Mouse (Mus musculus): ENCODE data around the gene Cdc42ep5. TPM values are rescaled to one million over a fixed set of nuclear protein-coding genes. Genes with fewer than 3 reads are reported as not detected.
"Not testable (repeated sequence)": the region's sequence is repeated elsewhere in the genome, so short reads cannot be mapped to it uniquely, and the experiment has no call there.

Gene Cdc42ep5
- polyA plus RNA-seq, 1 experiment from 2014 or later = 43.9 TPM

DNA sequence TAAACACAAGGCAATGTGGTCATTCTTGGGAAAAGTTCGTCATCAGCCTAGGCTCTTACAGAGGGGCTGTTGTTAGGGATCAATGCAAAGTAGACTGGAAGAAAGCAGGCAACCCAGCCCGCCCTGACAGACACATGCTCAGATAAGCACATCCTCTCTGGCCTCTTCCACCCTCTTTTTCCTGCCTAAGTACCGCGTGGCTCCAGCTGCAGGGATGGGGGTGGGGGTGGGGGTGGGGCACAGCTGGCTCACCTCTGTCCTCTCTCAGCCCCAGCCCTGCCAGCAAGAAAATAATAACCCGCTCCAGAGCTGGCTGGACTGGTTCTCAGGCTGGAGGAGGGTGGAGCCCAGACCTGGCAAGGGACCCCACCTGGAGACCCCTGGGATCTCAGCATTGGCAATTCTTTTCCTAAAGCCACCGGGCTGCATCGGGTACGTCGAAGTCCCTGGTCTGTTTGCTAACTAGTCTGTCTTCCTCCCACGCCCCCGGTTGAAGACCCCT lies 1.0 kb downstream of the Cdc42ep5 start:
- no peaks in the 10 kb centered on the region for H3K36me3 ChIP-seq (replicated peaks; ENCODE audit: control insufficient read depth, insufficient read depth, low read depth, low read length)
- DNase-seq (ENCODE audit: low spot score) = peak; percentile 60
- H3K4me3 ChIP-seq (ENCODE audit: low read depth, low read length) = peak overlapping the region; percentile 41
- H3K4me1 ChIP-seq (ENCODE audit: control insufficient read depth, insufficient read depth, low read length) = no peaks in the 10 kb centered on the region
- H3K27me3 ChIP-seq (ENCODE audit: control insufficient read depth, insufficient read depth, low read length) = no peaks in the 10 kb centered on the region
- H3K9ac ChIP-seq (replicated peaks; ENCODE audit: low read length) = peak overlapping the region; percentile 26
- WGBS = under 1% methylated on average over 11 of the region's 11 CpGs
- H3K9me3 ChIP-seq (replicated peaks; ENCODE audit: control insufficient read depth, low read length) = no peaks in the 10 kb centered on the region
- H3K27ac ChIP-seq (replicated peaks; ENCODE audit: low read depth, low read length) = peak overlapping the region; percentile 28; the same call in 1 of the 2 replicates
- ATAC-seq (replicated peaks; ENCODE audit: insufficient number of reproducible peaks, low FRiP score, low TSS enrichment, low read depth) = peak; percentile 65
- H3K4me2 ChIP-seq (ENCODE audit: low read depth, low read length) = peak overlapping the region; percentile 47

DNA sequence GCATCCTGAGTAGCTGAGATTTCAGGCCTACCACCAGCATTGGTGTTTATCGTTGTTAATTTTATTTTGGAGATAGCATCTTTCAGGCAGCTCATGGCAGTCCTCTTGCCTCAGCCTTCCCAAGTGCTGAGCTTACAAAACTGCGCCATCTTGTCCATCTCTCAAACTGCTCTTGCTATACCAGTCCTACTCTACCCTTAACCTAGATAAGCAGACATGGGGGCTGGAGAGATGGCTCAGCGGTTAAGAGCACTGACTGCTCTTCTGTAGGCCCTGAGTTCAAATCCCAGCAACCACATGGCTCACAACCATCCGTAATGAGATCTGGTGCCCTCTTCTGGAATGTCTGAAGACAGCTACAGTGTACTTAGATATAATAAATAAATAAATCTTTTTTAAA lies 3.1 kb downstream of the Cdc42ep5 start:
- H3K36me3 ChIP-seq (replicated peaks; ENCODE audit: control insufficient read depth, insufficient read depth, low read depth, low read length); H3K4me3 ChIP-seq (ENCODE audit: low read depth, low read length); H3K9me3 ChIP-seq (replicated peaks; ENCODE audit: control insufficient read depth, low read length); H3K4me1 ChIP-seq (ENCODE audit: control insufficient read depth, insufficient read depth, low read length); DNase-seq (ENCODE audit: low spot score); H3K27ac ChIP-seq (replicated peaks; ENCODE audit: low read depth, low read length); H3K27me3 ChIP-seq (ENCODE audit: control insufficient read depth, insufficient read depth, low read length); ATAC-seq (replicated peaks; ENCODE audit: insufficient number of reproducible peaks, low FRiP score, low TSS enrichment, low read depth); H3K9ac ChIP-seq (replicated peaks; ENCODE audit: low read length); H3K4me2 ChIP-seq (ENCODE audit: low read depth, low read length): not testable (repeated sequence)
- 91% methylated on average over 4 of the region's 4 CpGs for WGBS

DNA sequence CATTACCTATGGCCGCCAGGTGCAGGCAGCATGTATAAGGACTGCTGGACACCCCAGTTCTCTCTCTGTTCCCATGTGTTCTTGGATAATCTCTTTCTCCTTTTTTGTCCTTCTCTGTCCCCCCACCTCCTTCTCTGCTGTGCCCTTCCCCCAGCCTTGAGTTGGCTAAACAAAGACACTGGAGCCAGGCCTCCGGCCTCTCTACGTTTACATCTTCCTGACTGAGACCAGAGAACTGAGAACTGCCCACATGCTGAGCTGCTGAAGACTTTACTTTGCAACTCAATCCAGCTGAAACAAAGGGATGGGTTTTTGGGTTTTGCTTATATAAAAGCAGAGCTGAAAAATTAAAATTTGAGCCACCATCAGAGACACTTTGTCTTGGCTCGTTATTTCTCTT lies 9.7 kb downstream of the Cdc42ep5 start:
- Histone ChIP-seq H3K27me3 (ENCODE audit: control insufficient read depth, insufficient read depth, low read length) (peaks cover 8% of the 10 kb centered on the region), H3K4me1 (ENCODE audit: control insufficient read depth, insufficient read depth, low read length) (no peaks in the 10 kb centered on the region), H3K4me3 (ENCODE audit: low read depth, low read length) (no peak overlapping the region), H3K36me3 (replicated peaks; ENCODE audit: control insufficient read depth, insufficient read depth, low read depth, low read length) (no peaks in the 10 kb centered on the region), H3K4me2 (ENCODE audit: low read depth, low read length) (no peak overlapping the region), H3K27ac (replicated peaks; ENCODE audit: low read depth, low read length) (no peak overlapping the region), H3K9me3 (replicated peaks; ENCODE audit: control insufficient read depth, low read length) (no peaks in the 10 kb centered on the region), H3K9ac (replicated peaks; ENCODE audit: low read length) (no peak overlapping the region)
- ATAC-seq (replicated peaks; ENCODE audit: insufficient number of reproducible peaks, low FRiP score, low TSS enrichment, low read depth) (no peak), DNase-seq (ENCODE audit: low spot score) (no peak)
- 40% methylated on average over 4 of the region's 4 CpGs for WGBS

DNA sequence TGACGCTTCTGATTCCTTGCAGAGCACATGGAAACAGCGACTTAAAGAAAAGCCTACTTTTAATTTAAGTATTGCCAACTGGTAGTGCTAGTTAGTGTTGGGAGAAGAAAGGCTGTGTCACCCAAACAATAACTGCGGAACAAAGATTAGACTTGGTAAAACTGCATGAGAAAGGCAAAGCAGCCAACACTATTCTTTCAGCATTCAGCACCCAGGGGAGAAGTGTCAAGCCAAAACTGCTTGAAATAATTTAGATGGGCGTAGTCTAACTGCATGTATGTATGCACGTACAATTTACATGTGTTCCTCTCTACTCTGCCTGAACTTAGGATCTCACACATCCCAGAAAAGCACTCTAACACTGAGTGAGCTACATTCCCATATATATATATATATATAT lies 10.3 kb downstream of the Cdc42ep5 start:
- Histone ChIP-seq H3K27ac (replicated peaks; ENCODE audit: low read depth, low read length) (no peak overlapping the region), H3K9ac (replicated peaks; ENCODE audit: low read length) (no peak overlapping the region), H3K4me3 (ENCODE audit: low read depth, low read length) (no peak overlapping the region), H3K4me2 (ENCODE audit: low read depth, low read length) (no peak overlapping the region), H3K4me1 (ENCODE audit: control insufficient read depth, insufficient read depth, low read length) (no peaks in the 10 kb centered on the region), H3K36me3 (replicated peaks; ENCODE audit: control insufficient read depth, insufficient read depth, low read depth, low read length) (no peaks in the 10 kb centered on the region), H3K9me3 (replicated peaks; ENCODE audit: control insufficient read depth, low read length) (no peaks in the 10 kb centered on the region), H3K27me3 (ENCODE audit: control insufficient read depth, insufficient read depth, low read length) (peaks cover 8% of the 10 kb centered on the region)
- DNase-seq (ENCODE audit: low spot score) (no peak), ATAC-seq (replicated peaks; ENCODE audit: insufficient number of reproducible peaks, low FRiP score, low TSS enrichment, low read depth) (no peak)
- WGBS = 83% methylated on average over 5 of the region's 5 CpGs

DNA sequence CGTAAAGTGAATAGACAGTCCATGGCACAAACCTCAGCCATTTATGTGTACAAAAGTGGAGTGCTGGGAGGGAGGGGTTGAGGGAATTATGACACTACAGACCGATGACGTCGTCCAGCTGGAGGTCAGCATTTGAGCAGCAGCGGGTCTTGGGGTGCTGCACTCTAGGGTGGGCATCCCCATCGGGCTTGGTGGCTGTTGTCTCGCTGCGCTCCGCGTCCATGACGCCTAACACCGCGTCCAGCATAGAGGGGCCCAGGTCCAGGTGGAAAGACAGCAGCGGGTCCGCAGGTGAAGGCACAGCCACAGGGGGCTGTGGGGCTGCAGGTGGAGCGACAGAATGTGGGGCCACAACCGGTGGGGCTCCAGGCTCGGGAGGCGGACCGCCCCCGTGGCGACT lies 13.4 kb downstream of the Cdc42ep5 start:
- H3K4me2 ChIP-seq (ENCODE audit: low read depth, low read length) = no peak overlapping the region
- WGBS = 22% methylated on average over 22 of the region's 22 CpGs
- DNase-seq (ENCODE audit: low spot score) (no peak), ATAC-seq (replicated peaks; ENCODE audit: insufficient number of reproducible peaks, low FRiP score, low TSS enrichment, low read depth) (no peak)
- H3K4me1 ChIP-seq (ENCODE audit: control insufficient read depth, insufficient read depth, low read length) = peaks cover 3% of the 10 kb centered on the region; the same call in 1 of the 2 replicates
- H3K27me3 ChIP-seq (ENCODE audit: control insufficient read depth, insufficient read depth, low read length) = peaks cover 8% of the 10 kb centered on the region
- no peak overlapping the region for H3K27ac ChIP-seq (replicated peaks; ENCODE audit: low read depth, low read length)
- H3K36me3 ChIP-seq (replicated peaks; ENCODE audit: control insufficient read depth, insufficient read depth, low read depth, low read length) = peaks cover 5% of the 10 kb centered on the region
- H3K9ac ChIP-seq (replicated peaks; ENCODE audit: low read length) = no peak overlapping the region
- no peaks in the 10 kb centered on the region for H3K9me3 ChIP-seq (replicated peaks; ENCODE audit: control insufficient read depth, low read length)
- H3K4me3 ChIP-seq (ENCODE audit: low read depth, low read length) = peak overlapping the region; percentile 10; the same call in 1 of the 2 replicates

DNA sequence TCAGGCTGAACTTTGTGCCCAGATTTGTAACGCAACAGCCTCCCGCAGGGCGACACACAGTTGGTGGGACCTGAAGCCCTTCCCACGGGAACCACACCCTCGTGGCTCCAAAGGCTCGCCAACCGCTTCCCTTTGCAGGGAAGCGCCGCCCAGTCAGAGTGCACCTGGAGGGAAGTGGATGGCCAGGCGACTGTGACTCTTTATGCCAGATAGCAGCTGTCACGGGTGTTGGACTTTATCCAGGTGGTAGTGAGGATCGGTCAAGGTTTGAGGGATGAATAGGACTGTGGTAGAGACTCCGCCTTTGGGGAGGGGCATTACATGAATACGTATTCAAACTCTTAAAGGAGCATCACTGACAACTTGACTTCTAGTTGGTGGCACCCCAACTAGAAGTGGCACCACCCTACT lies 13.8 kb downstream of the Cdc42ep5 start:
- no peak overlapping the region for H3K4me3 ChIP-seq (ENCODE audit: low read depth, low read length)
- H3K27me3 ChIP-seq (ENCODE audit: control insufficient read depth, insufficient read depth, low read length) = peaks cover 8% of the 10 kb centered on the region
- ATAC-seq (replicated peaks; ENCODE audit: insufficient number of reproducible peaks, low FRiP score, low TSS enrichment, low read depth) (no peak), DNase-seq (ENCODE audit: low spot score) (no peak)
- WGBS = 18% methylated on average over 14 of the region's 14 CpGs
- H3K4me1 ChIP-seq (ENCODE audit: control insufficient read depth, insufficient read depth, low read length) = peaks cover 3% of the 10 kb centered on the region; the same call in 1 of the 2 replicates
- H3K36me3 ChIP-seq (replicated peaks; ENCODE audit: control insufficient read depth, insufficient read depth, low read depth, low read length) = peaks cover 10% of the 10 kb centered on the region
- no peak overlapping the region for H3K27ac ChIP-seq (replicated peaks; ENCODE audit: low read depth, low read length)
- no peak overlapping the region for H3K9ac ChIP-seq (replicated peaks; ENCODE audit: low read length)
- no peaks in the 10 kb centered on the region for H3K9me3 ChIP-seq (replicated peaks; ENCODE audit: control insufficient read depth, low read length)
- H3K4me2 ChIP-seq (ENCODE audit: low read depth, low read length) = 0 out of 2 replicates have a peak overlapping the region, but pooled peaks have one; percentile 10

DNA sequence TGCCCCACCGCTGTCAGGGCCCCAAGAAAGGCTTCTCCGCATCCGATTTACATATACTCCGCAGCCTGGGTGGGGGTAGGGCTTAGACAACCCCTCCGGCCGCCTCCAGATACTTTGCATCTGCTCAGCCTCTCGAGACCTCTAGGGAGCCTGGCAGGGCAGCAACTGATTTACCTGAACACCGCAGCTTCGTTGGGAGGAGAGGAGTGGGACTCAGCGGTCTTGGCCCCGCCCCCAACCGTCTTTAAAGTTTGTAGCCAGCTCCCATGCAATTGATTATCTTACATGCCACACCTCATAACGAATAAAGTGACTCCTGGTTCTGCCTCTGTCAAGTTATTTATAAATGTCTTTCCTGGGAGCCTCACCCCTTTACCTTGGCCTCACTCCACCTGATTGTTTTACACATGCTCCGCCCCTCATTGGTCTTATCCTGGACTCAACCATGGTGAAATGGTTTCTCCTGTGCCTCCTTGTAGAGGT lies 14.6 kb downstream of the Cdc42ep5 start, which contains the start of gene Leng9:
Gene Leng9 (minus strand): TSS at position 316 of the 483 bp plus-strand sequence.
- WGBS = 3% methylated on average over 14 of the region's 14 CpGs
- DNase-seq (ENCODE audit: low spot score) (no peak), ATAC-seq (replicated peaks; ENCODE audit: insufficient number of reproducible peaks, low FRiP score, low TSS enrichment, low read depth) (peak; percentile 30; the same call in 1 of the 2 replicates)
- Histone ChIP-seq H3K9me3 (replicated peaks; ENCODE audit: control insufficient read depth, low read length) (no peaks in the 10 kb centered on the region), H3K4me1 (ENCODE audit: control insufficient read depth, insufficient read depth, low read length) (peaks cover 3% of the 10 kb centered on the region; the same call in 1 of the 2 replicates), H3K9ac (replicated peaks; ENCODE audit: low read length) (peak within 1 kb of the TSS; percentile 57), H3K36me3 (replicated peaks; ENCODE audit: control insufficient read depth, insufficient read depth, low read depth, low read length) (peaks cover 13% of the 10 kb centered on the region), H3K4me2 (ENCODE audit: low read depth, low read length) (peak within 1 kb of the TSS; percentile 91), H3K4me3 (ENCODE audit: low read depth, low read length) (peak within 1 kb of the TSS; percentile 73), H3K27me3 (ENCODE audit: control insufficient read depth, insufficient read depth, low read length) (peaks cover 8% of the 10 kb centered on the region), H3K27ac (replicated peaks; ENCODE audit: low read depth, low read length) (peak within 1 kb of the TSS; percentile 47; the same call in 1 of the 2 replicates)

DNA sequence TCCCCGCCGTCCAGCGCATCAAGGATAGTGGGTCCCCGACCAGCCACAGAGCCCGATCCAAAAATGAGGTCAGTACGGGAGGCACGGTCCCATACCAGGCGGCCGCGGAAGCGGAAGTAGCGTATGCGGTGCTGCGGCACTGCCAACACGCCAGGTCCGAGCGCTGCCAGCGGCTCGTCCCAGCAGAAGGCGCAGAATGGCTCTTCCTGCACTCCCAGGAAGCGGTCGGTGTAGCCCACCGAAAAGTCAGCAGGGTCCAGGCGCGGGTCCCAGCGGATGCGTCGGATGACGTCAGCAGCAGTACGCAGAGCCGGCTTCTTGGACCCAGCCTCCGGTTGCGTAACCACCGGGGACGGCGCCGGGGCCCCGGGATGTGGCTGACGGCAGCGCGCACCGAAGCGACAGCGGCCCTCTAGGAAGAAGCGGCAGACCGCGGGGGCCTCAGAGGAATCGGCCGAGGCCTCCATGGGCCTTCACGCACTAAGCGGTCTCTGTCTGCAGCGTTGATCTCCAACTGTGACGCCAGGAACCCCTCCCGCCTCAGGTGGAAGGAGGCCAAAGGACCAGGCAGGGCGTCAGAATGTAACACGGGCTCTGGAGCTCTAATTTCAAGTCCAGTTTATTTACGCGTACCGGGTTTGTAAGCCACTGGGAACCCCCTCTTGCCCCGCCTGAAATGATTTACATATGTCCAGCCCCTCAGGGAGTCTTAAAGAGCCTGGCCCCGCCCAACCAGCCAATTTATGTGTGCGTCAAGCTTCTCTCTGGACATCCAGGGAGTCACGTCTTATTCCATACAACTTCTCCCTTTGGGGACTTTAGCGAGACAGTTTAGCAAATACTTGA lies 15.2 kb downstream of the Cdc42ep5 start:
- WGBS = under 1% methylated on average over 58 of the region's 64 CpGs
- H3K27ac ChIP-seq (replicated peaks; ENCODE audit: low read depth, low read length) = peak overlapping the region; percentile 47; the same call in 1 of the 2 replicates
- H3K4me1 ChIP-seq (ENCODE audit: control insufficient read depth, insufficient read depth, low read length) = peaks cover 3% of the 10 kb centered on the region; the same call in 1 of the 2 replicates
- ATAC-seq (replicated peaks; ENCODE audit: insufficient number of reproducible peaks, low FRiP score, low TSS enrichment, low read depth) (peak; percentile 69), DNase-seq (ENCODE audit: low spot score) (peak; percentile 81)
- H3K9ac ChIP-seq (replicated peaks; ENCODE audit: low read length) = peak overlapping the region; percentile 57
- H3K27me3 ChIP-seq (ENCODE audit: control insufficient read depth, insufficient read depth, low read length) = peaks cover 8% of the 10 kb centered on the region
- H3K4me3 ChIP-seq (ENCODE audit: low read depth, low read length) = peak overlapping the region; percentile 73
- H3K4me2 ChIP-seq (ENCODE audit: low read depth, low read length) = peak overlapping the region; percentile 91
- H3K36me3 ChIP-seq (replicated peaks; ENCODE audit: control insufficient read depth, insufficient read depth, low read depth, low read length) = peaks cover 19% of the 10 kb centered on the region
- no peaks in the 10 kb centered on the region for H3K9me3 ChIP-seq (replicated peaks; ENCODE audit: control insufficient read depth, low read length)
